Mouse (Mus musculus) bone marrow, adult 2 months (tissue): ENCODE measurements around the gene Guca1a.

Experiments used
- CTCF ChIP-seq: fragments of 200-500 bp; IDR thresholded peaks from 2 replicates; pipeline ENCODE4 v1.5.1; 2011; ENCODE audit warnings: low read length, control low read depth; ENCODE audit not compliant: control insufficient read depth, insufficient read depth
- POLR2A ChIP-seq: fragments of 200-500 bp; IDR thresholded peaks from 2 replicates; pipeline ENCODE4 v1.6.1; 2011; ENCODE audit warnings: low read depth, mild to moderate bottlenecking, control low read depth, low read length, borderline replicate concordance; ENCODE audit not compliant: control insufficient read depth

DNA sequence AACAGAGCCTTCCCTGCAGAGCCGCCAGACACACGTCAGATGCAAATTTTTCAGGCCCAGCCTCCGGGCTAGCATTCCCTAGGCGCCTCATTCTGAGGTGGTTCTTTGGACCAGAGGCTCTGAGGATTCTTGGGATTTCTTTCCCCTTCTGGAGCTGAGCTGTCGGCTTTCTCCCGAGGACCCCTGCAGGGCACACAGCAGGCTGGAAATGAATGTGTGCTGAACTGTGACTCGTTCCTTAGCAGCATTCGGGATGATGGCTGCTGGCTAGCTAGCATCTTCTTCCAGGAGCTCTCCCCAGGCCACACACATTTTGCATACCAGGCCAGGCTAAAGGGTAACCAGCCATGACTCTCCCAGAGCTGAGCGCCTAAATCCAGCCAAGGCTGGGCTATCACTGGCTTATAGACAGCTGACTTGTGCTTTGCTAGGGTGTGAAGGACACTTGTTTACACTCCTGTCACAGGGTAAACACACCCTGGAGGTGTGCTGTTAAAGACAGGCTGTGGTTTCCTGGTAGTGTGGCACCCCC lies 40.0 kb upstream of the Guca1a start:
- TF ChIP-seq CTCF (no peak), POLR2A (no peak)
